Mouse (Mus musculus) liver, adult 2 months (tissue): ENCODE data around the gene Nyap1. TPM values are rescaled to one million over a fixed set of nuclear protein-coding genes. Genes with fewer than 3 reads are reported as not detected.
A peak's percentile ranks its signal among the peaks of the same experiment; 100 is the strongest.
"Not testable (repeated sequence)": the region's sequence is repeated elsewhere in the genome, so short reads cannot be mapped to it uniquely, and the experiment has no call there.

ENCODE experiments used
- DNase-seq: peaks from one replicate; pipeline ENCODE4 v3.0.0-alpha.2; 2011; ENCODE audit warnings: low read depth, low spot score; ENCODE audit errors: extremely low read depth
- H3K27ac ChIP-seq: fragments of 200-500 bp; replicated peaks from 2 replicates; pipeline ENCODE4 v1.5.1; 2012; ENCODE audit warnings: low read depth, mild to moderate bottlenecking, control low read depth, inconsistent platforms, low read length; ENCODE audit not compliant: insufficient read depth
- H3K27me3 ChIP-seq: fragments of 200-500 bp; 2 replicates; pipeline ENCODE4 v1.6.1; 2012; ENCODE audit warnings: mild to moderate bottlenecking, moderate library complexity, low read length, inconsistent platforms; ENCODE audit not compliant: control insufficient read depth, insufficient read depth
- H3K36me3 ChIP-seq: fragments of 200-500 bp; 2 replicates; pipeline ENCODE4 v1.6.1; 2012; ENCODE audit warnings: low read length, inconsistent platforms; ENCODE audit not compliant: control insufficient read depth, insufficient read depth
- H3K4me1 ChIP-seq: fragments of 200-500 bp; 2 replicates; pipeline ENCODE4 v1.6.1; 2011; ENCODE audit warnings: low read length; ENCODE audit not compliant: control insufficient read depth, insufficient read depth
- H3K4me3 ChIP-seq: fragments of 200-500 bp; 2 replicates; pipeline ENCODE4 v1.5.1; 2011; ENCODE audit warnings: low read depth, mild to moderate bottlenecking, control low read depth, low read length, moderate library complexity; ENCODE audit not compliant: insufficient read depth
- H3K79me2 ChIP-seq: fragments of 200-500 bp; 2 replicates; pipeline ENCODE4 v1.6.1; 2012; ENCODE audit warnings: inconsistent platforms, mild to moderate bottlenecking, low read length, moderate library complexity; ENCODE audit not compliant: control insufficient read depth, insufficient read depth
- H3K9ac ChIP-seq: fragments of 200-500 bp; 2 replicates; pipeline ENCODE4 v1.6.1; 2012; ENCODE audit warnings: low read depth, mild to moderate bottlenecking, control low read depth, inconsistent platforms, low read length
- CTCF ChIP-seq: fragments of 200-500 bp; IDR thresholded peaks from 2 replicates; pipeline ENCODE4 v1.5.1; 2011; ENCODE audit warnings: low read depth, low read length, control low read depth
- POLR2A ChIP-seq: fragments of 200-500 bp; IDR thresholded peaks from 2 replicates; pipeline ENCODE4 v1.6.1; 2011; ENCODE audit warnings: low read length, control low read depth; ENCODE audit not compliant: insufficient read depth; ENCODE audit errors: extremely low read depth
- WGBS: fragments of 180-500 bp; shearing (Covaris S2); methylation state at CpG from one replicate; pipeline ENCODE4 v1.1.7; 2018; 5-methylcytosine and 5-hydroxymethylcytosine counted together
- polyA plus RNA-seq: library from polyadenylated mRNA; depleted of rRNA; stranded (reverse); fragments of >200 nt; gene quantifications from 2 replicates; pipeline ENCODE4 v1.2.3, GENCODE M21; 2012
- total RNA-seq: library from RNA; depleted of rRNA; stranded (reverse); fragments of >200 nt; gene quantifications from 2 replicates; pipeline ENCODE4 v1.2.3, GENCODE M21; 2014

Nyap1 gene
- total and polyA plus RNA-seq, 2 experiments = 0.18 to 0.28 TPM

GRCm38 (mm10) chr5:137734289-137735061 lies 6.9 kb downstream of the Nyap1 start:
- TF ChIP-seq POLR2A = no peak
- no peak for TF ChIP-seq CTCF
- 87% methylated on average over 6 of the region's 6 CpGs for WGBS
- DNase-seq = no peak

GRCm38 (mm10) chr5:137733638-137734288 lies 7.6 kb downstream of the Nyap1 start:
- Histone ChIP-seq H3K27ac (no peak overlapping the region), H3K9ac (no peak overlapping the region), H3K79me2 (no peaks in the 10 kb centered on the region), H3K36me3 (no peaks in the 10 kb centered on the region), H3K4me3 (no peak overlapping the region), H3K27me3 (no peaks in the 10 kb centered on the region), H3K4me1 (no peaks in the 10 kb centered on the region)
- WGBS = 95% methylated on average over 12 of the region's 12 CpGs
- TF ChIP-seq POLR2A (no peak), CTCF (no peak)
- DNase-seq = no peak

More at GRCm38 (mm10) chr5:137734289-137735061, 6.9 kb downstream of the Nyap1 start:
- no peak overlapping the region for H3K4me3 ChIP-seq
- no peaks in the 10 kb centered on the region for H3K27me3 ChIP-seq
- no peaks in the 10 kb centered on the region for H3K36me3 ChIP-seq
- H3K27ac ChIP-seq = no peak overlapping the region
- no peaks in the 10 kb centered on the region for H3K79me2 ChIP-seq
- H3K9ac ChIP-seq = no peak overlapping the region
- no peaks in the 10 kb centered on the region for H3K4me1 ChIP-seq

- no peak overlapping the region for H3K27ac ChIP-seq
- WGBS = 38% methylated on average over 6 of the region's 6 CpGs
Observed at GRCm38 (mm10) chr5:137726767-137727166, 14.6 kb downstream of the Nyap1 start.

GRCm38 (mm10) chr5:137723840-137724239 lies 17.6 kb downstream of the Nyap1 start:
- H3K4me3 ChIP-seq = no peak overlapping the region
- no peaks in the 10 kb centered on the region for H3K79me2 ChIP-seq
- no peaks in the 10 kb centered on the region for H3K36me3 ChIP-seq
- no peak overlapping the region for H3K27ac ChIP-seq
- H3K9ac ChIP-seq = no peak overlapping the region
- whole genome bisulfite sequencing = 88% methylated on average over 5 of the region's 5 CpGs
- TF ChIP-seq POLR2A = no peak
- no peak for TF ChIP-seq CTCF
- H3K27me3 ChIP-seq = no peaks in the 10 kb centered on the region
- DNase-seq = no peak
- peaks cover 2% of the 10 kb centered on the region; the same call in 1 of the 2 replicates for H3K4me1 ChIP-seq

More at GRCm38 (mm10) chr5:137726767-137727166, 14.6 kb downstream of the Nyap1 start:
- TF ChIP-seq CTCF (peak; percentile 73), POLR2A (no peak)
- no peaks in the 10 kb centered on the region for H3K4me1 ChIP-seq
- no peaks in the 10 kb centered on the region for H3K27me3 ChIP-seq
- H3K36me3 ChIP-seq = no peaks in the 10 kb centered on the region
- no peak overlapping the region for H3K4me3 ChIP-seq
- H3K79me2 ChIP-seq = no peaks in the 10 kb centered on the region
- no peak overlapping the region for H3K9ac ChIP-seq
- peak; percentile 71 for DNase-seq

DNA sequence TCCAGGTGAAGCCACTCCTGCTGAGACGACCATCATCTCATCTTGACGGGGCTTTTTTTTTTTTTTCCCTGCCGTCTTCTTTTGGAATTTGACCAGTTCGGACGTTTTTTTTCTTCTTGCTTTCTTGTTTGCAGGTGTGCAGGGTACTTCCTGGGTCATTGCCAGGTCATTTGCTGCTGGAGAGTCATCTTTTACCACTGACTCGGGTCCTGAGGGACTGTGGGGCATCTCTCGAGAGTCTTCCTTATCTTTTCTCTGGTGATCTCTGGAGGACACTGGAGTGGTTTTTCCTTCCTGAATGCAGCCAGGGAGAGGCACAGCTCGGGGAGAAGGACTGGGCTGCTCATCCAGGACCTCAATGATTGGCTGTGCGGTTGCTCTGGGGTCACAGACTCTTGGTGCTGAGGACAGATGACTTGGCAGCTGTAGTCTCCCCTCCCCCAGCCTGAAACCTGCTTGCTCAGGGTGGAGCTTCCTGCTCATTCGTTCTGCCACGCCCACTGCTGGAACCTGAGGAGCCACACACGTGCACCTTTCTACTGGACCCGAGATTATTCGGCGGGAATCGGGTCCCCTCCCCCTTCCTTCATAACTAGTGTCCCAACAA lies 20.7 kb downstream of the Nyap1 start:
- H3K36me3 ChIP-seq, H3K79me2 ChIP-seq, H3K27ac ChIP-seq, H3K4me1 ChIP-seq, H3K9ac ChIP-seq, H3K27me3 ChIP-seq, H3K4me3 ChIP-seq: not testable (repeated sequence)
- DNase-seq = peak; percentile 35
- WGBS = 7% methylated on average over 12 of the region's 16 CpGs
